Mouse (Mus musculus) hindbrain, embryonic 14.5 days (tissue): ENCODE data around the gene Tmc6. TPM values are rescaled to one million over a fixed set of nuclear protein-coding genes. Genes with fewer than 3 reads are reported as not detected.

ENCODE experiments used
- ATAC-seq: fragments of 200-750 bp; cut with Nextera tagmentation; 2 replicates; pipeline ENCODE4 v1.8.0; 2017; ENCODE audit warnings: moderate number of reproducible peaks, mild to moderate bottlenecking, moderate TSS enrichment, moderate library complexity; ENCODE audit not compliant: low FRiP score
- DNase-seq: peaks from one replicate; pipeline ENCODE4 v3.0.0-alpha.2; 2015; ENCODE audit warnings: low spot score
- H3K27ac ChIP-seq: fragments of 300-500 bp; sonication (generic); 2 replicates; pipeline ENCODE4 v1.5.1; 2014; ENCODE audit warnings: mild to moderate bottlenecking, moderate library complexity
- H3K27me3 ChIP-seq: fragments of 300-500 bp; sonication (generic); 2 replicates; pipeline ENCODE4 v1.6.1; 2014; ENCODE audit warnings: mild to moderate bottlenecking, low read length, mixed read lengths; ENCODE audit not compliant: control insufficient read depth, insufficient read depth
- H3K36me3 ChIP-seq: fragments of 300-500 bp; sonication (generic); replicated peaks from 2 replicates; pipeline ENCODE4 v1.6.1; 2014; ENCODE audit not compliant: control insufficient read depth, insufficient read depth
- H3K4me1 ChIP-seq: fragments of 300-500 bp; sonication (generic); replicated peaks from 2 replicates; pipeline ENCODE4 v1.6.1; 2014; ENCODE audit warnings: antibody characterized with exemption, low read length, mixed read lengths; ENCODE audit not compliant: control insufficient read depth, insufficient read depth
- H3K4me2 ChIP-seq: fragments of 300-500 bp; sonication (generic); replicated peaks from 2 replicates; pipeline ENCODE4 v1.6.1; 2014; ENCODE audit warnings: mild to moderate bottlenecking, moderate library complexity
- H3K4me3 ChIP-seq: fragments of 300-500 bp; sonication (generic); replicated peaks from 2 replicates; pipeline ENCODE4 v1.5.1; 2014; ENCODE audit warnings: mild to moderate bottlenecking, low read length
- H3K9ac ChIP-seq: fragments of 300-500 bp; sonication (generic); 2 replicates; pipeline ENCODE4 v1.6.1; 2014
- H3K9me3 ChIP-seq: fragments of 300-500 bp; sonication (generic); 2 replicates; pipeline ENCODE4 v1.6.1; 2016; ENCODE audit warnings: low read length; ENCODE audit not compliant: control insufficient read depth
- WGBS: fragments of 180-500 bp; shearing (Covaris S2); extraction: QIAGEN DNeasy Blood & Tissue Kit; methylation state at CpG from one replicate; pipeline ENCODE4 v1.1.7; 2014; 5-methylcytosine and 5-hydroxymethylcytosine counted together
- polyA plus RNA-seq: library from polyadenylated mRNA; unstranded; fragments of >200 nt; fragmentation: Nextera tagmentation; extraction: Ambion mirVana; gene quantifications from 2 replicates; pipeline ENCODE4 v1.2.1, GENCODE M21; 2014

Gene Tmc6
- polyA plus RNA-seq, 1 experiment from 2014 or later, result 4.9 TPM

DNA sequence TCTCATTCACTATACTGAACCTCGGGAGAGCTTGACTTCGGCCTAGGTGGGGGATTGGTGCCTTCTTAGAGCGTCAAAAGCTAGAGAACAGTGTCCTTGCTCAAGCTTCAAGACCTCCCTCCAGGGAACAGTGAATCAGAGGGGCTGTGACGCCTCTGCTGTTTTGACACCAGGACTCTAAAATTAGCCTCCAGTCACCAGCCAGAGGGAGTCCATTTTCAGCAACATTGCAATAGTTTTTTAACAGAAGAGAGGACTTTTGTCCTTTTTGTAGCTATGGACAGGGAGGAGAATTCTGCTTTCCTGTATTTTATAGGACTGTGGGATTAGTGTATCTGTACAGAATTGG, 51.5 kb downstream of the Tmc6 start:
- H3K27ac ChIP-seq, result no peak overlapping the region

DNA sequence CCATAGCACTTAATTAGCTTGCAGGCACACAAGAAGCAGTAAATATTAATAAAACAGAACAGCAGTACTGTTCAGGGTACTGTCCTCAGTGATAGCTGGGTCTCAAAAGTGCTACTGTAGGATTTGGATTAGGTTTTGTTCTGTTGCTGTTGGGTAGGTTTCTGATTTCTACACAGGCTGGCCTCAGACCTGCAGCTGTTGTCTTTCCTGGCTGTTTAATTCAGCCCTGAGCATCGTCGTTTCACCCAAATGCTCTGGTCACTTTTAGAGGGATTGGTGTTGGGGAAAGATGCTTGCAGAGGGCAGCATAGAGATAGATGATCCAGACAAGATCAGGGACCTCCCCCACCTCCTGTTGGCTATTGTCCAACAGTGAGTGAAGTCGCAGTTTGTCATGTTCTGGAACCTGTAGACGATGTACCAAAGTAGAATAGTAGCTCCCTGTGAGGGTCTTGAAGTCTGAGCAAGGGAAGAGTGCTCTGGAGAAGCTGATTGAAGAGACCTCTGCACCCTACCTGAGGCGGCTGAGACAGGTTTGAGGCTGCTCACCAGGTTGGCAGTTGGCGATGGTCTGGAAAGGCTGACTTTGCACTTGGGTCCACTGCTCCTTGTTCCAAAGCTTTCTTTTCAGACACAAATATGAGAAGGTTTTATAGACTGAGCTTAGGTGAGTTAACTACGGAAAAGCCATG, 52.1 kb downstream of the Tmc6 start:
- ATAC-seq (no peak), DNase-seq (no peak)
- no peaks in the 10 kb centered on the region for H3K9me3 ChIP-seq
- no peak overlapping the region for H3K27ac ChIP-seq
- H3K4me1 ChIP-seq, result no peaks in the 10 kb centered on the region
- WGBS, result 86% methylated on average over 7 of the region's 7 CpGs
- no peak overlapping the region for H3K9ac ChIP-seq
- no peak overlapping the region for H3K4me2 ChIP-seq
- H3K4me3 ChIP-seq, result no peak overlapping the region
- peaks cover 22% of the 10 kb centered on the region for H3K36me3 ChIP-seq
- H3K27me3 ChIP-seq, result no peaks in the 10 kb centered on the region

More for the DNA sequence above, 51.5 kb downstream of the Tmc6 start:
- Histone ChIP-seq H3K9me3 (no peaks in the 10 kb centered on the region), H3K27me3 (no peaks in the 10 kb centered on the region), H3K4me1 (no peaks in the 10 kb centered on the region), H3K4me2 (no peak overlapping the region), H3K9ac (no peak overlapping the region), H3K4me3 (no peak overlapping the region), H3K36me3 (peaks cover 27% of the 10 kb centered on the region)
- DNase-seq (no peak), ATAC-seq (no peak)
- WGBS, result 75% methylated on average over 4 of the region's 4 CpGs

DNA sequence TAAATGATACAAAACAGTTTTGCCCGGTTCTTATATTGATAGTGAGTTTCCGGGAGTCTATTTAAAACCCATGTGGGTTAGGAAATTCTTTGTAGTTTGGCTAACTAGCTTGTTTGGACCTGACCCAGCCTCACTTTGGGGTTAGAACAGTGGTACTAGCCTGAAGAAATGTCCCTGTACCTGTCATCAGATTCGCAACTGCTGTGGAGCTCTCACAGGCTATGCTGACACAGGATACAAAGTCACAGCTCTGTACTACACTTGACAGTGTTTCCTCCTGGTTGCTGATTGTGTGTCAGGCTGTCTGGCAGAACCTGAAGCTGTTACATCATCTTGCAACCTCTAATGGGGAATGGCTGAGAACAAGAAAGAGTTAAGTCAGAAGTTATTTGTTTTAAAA, 52.7 kb downstream of the Tmc6 start:
- no peak overlapping the region for H3K27ac ChIP-seq
- 95% methylated on average over 3 of the region's 3 CpGs for WGBS
- ATAC-seq, result no peak

DNA sequence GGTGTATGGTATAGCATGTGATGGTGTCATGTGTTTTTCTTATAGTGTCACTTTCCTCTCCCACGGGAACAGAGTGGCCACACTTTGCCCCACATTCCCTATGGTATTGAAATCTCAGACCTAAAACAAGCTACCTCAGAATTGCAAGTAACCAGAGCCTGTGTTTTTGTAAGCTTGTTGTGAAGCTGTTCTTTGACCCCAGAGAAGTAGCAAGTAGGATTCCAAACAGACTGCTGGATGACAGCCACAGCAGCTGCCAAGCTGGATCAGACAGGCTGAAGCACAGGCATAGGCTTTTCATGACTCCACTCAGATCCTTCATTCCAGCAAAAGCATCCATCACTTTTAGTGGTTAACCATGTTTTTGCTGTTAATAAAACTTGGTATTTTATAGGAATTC, 53.2 kb downstream of the Tmc6 start:
- WGBS, result 75% methylated on average over 1 of the region's 1 CpGs
- Histone ChIP-seq H3K9me3 (no peaks in the 10 kb centered on the region), H3K4me2 (no peak overlapping the region), H3K4me3 (no peak overlapping the region), H3K27ac (no peak overlapping the region), H3K9ac (no peak overlapping the region), H3K27me3 (no peaks in the 10 kb centered on the region), H3K4me1 (no peaks in the 10 kb centered on the region), H3K36me3 (peaks cover 20% of the 10 kb centered on the region)
- no peak for DNase-seq
- ATAC-seq, result no peak

More for the DNA sequence above, 52.7 kb downstream of the Tmc6 start:
- H3K36me3 ChIP-seq, result peaks cover 20% of the 10 kb centered on the region
- no peak overlapping the region for H3K4me3 ChIP-seq
- no peaks in the 10 kb centered on the region for H3K9me3 ChIP-seq
- H3K4me2 ChIP-seq, result no peak overlapping the region
- no peaks in the 10 kb centered on the region for H3K27me3 ChIP-seq
- DNase-seq, result no peak
- no peaks in the 10 kb centered on the region for H3K4me1 ChIP-seq
- no peak overlapping the region for H3K9ac ChIP-seq

DNA sequence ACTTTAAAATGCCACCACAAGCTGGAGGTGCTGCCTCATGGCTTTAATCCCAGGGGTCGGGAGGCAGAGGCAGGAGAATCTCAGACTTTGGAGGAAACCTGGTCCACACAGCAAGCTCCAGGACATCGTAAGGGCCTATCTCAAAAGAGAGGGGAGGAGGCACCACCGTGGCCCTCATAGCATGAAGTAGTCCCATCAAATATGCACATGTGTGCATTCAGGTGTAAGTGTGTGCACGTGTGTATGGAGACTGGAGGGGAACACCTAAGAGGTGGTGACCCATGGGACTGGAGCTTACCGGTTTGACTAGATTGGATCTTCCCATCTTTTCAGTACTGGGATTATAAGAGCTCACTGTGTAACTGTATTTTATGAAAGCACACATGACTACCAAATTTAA, 53.8 kb downstream of the Tmc6 start:
- H3K4me1 ChIP-seq, result no peaks in the 10 kb centered on the region
- DNase-seq (no peak), ATAC-seq (no peak)
- no peak overlapping the region for H3K4me2 ChIP-seq
- H3K9ac ChIP-seq, result no peak overlapping the region
- H3K4me3 ChIP-seq, result no peak overlapping the region
- 87% methylated on average over 5 of the region's 5 CpGs for WGBS
- H3K9me3 ChIP-seq, result no peaks in the 10 kb centered on the region
- H3K27ac ChIP-seq, result no peak overlapping the region
- H3K27me3 ChIP-seq, result no peaks in the 10 kb centered on the region
- peaks cover 20% of the 10 kb centered on the region for H3K36me3 ChIP-seq

DNA sequence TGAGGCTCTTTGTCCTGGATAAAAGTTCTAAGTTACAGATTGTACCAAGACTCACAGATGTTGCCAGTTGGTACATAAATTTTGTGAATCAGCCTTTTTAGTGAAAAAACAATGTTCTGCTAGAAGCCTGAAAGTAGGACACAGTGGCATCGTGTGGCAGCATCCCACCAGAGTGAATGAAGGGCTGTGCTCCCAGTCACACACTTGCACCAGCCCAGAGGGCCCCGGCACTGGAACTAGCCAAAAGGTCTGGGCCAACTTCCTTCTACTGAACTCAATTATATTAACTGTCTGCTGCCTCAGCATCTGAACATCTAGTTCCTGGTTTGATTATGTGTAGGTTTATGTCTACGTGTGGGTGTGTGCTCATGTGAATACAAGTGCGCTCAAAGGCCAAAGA, 55.0 kb downstream of the Tmc6 start:
- no peak for ATAC-seq
- no peaks in the 10 kb centered on the region for H3K4me1 ChIP-seq
- no peak overlapping the region for H3K27ac ChIP-seq
- no peaks in the 10 kb centered on the region for H3K9me3 ChIP-seq
- no peak overlapping the region for H3K4me3 ChIP-seq
- no peaks in the 10 kb centered on the region for H3K27me3 ChIP-seq
- DNase-seq, result no peak
- H3K36me3 ChIP-seq, result peaks cover 29% of the 10 kb centered on the region
- no peak overlapping the region for H3K4me2 ChIP-seq
- 92% methylated on average over 4 of the region's 4 CpGs for WGBS
- no peak overlapping the region for H3K9ac ChIP-seq

DNA sequence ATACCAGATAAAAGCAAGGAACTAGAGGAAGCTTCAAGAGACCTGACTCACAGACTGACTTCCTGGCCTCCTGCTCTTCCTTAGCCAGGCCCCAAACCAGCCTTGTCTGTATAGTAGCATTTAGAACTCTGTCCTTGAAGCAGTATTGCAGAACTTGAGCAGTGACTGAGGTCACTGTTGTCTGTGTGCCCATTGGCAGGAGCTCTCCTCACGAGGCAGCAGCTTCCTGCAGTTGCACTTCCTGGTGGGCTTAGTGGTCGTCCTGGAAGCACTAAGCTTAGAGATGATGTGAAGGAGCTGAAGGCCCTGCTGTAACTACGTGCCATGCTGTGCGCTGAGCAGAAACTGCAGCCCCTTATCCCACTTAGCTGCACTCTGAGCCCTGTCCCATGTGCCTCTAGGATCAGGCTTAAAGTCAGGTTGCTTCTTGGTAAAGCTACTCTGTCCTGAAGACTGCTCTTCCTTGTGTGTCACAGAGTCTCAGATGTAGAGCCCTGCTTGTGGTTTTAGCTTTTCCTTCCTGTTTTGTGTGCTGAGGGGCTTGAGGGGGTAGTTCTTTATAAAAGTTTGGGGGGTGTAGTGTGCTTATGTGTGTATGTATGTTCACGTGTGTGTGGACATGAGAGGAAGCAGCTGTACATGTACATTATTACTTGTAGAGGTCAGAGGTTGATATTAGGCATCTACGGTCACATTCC, 57.2 kb downstream of the Tmc6 start:
- no peak overlapping the region for H3K4me3 ChIP-seq
- H3K9me3 ChIP-seq, result no peaks in the 10 kb centered on the region
- no peak overlapping the region for H3K27ac ChIP-seq
- no peak overlapping the region for H3K9ac ChIP-seq
- DNase-seq, result no peak
- no peak for ATAC-seq
- 80% methylated on average over 6 of the region's 6 CpGs for WGBS
- no peak overlapping the region for H3K4me2 ChIP-seq
- no peaks in the 10 kb centered on the region for H3K27me3 ChIP-seq
- no peaks in the 10 kb centered on the region for H3K4me1 ChIP-seq
- peaks cover 48% of the 10 kb centered on the region for H3K36me3 ChIP-seq

DNA sequence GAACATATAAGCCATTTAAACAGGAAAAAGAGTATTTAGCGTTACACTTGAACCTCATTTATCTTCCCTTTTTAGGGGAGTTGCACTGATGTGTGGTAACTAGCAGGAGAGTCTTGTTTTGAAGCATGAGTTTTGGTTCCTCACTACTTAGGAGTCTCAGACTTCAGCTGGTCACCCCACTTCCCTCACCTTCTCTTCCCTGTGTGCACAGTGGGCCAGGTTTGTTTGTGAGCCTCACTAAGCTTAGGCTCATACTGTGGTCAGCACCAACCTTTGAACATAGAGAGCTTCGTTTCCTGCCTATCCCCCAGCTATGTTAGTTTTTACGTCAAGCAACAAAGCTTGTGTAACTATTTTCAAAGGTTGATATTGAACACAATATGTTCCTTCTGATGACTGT, 63.2 kb downstream of the Tmc6 start:
- ATAC-seq (no peak), DNase-seq (no peak)
- Histone ChIP-seq H3K27me3 (no peaks in the 10 kb centered on the region), H3K36me3 (peaks cover 80% of the 10 kb centered on the region), H3K4me3 (no peak overlapping the region), H3K4me1 (no peaks in the 10 kb centered on the region), H3K9me3 (no peaks in the 10 kb centered on the region), H3K27ac (no peak overlapping the region), H3K4me2 (no peak overlapping the region), H3K9ac (no peak overlapping the region)
- 97% methylated on average over 3 of the region's 3 CpGs for WGBS
